Mouse (Mus musculus): ENCODE results near the gene Aoah. TPM values are rescaled to one million over a fixed set of nuclear protein-coding genes. Genes with fewer than 3 reads are reported as not detected.
A peak's percentile ranks its signal among the peaks of the same experiment; 100 is the strongest.

Aoah gene
- total RNA-seq, 4 experiments from 2014 or later = 0.10 to 0.49 (median 0.34) TPM; not detected in 1

GRCm38 (mm10) chr13:20905195-20905594 lies 111.3 kb downstream of the Aoah start:
- DNase-seq (ENCODE audit: low spot score in 2 of 2) = no peak

- DNase-seq (ENCODE audit: low spot score in 2 of 2) = peak in 1 of 2 experiments; percentile 9
Measured at GRCm38 (mm10) chr13:20916698-20917511, 123.0 kb downstream of the Aoah start.

GRCm38 (mm10) chr13:20920401-20920800 lies 126.5 kb downstream of the Aoah start:
- no peak for DNase-seq (ENCODE audit: low spot score in 2 of 2)

- no peak for DNase-seq (ENCODE audit: low spot score in 2 of 2)
Measured at GRCm38 (mm10) chr13:20936016-20936415, 142.1 kb downstream of the Aoah start.

- peak; percentile 8 to 66 for DNase-seq (ENCODE audit: low spot score in 2 of 2)
Measured at GRCm38 (mm10) chr13:20937452-20937851, 143.5 kb downstream of the Aoah start.

- no peak for DNase-seq (ENCODE audit: low spot score in 2 of 2)
Measured at GRCm38 (mm10) chr13:20939099-20939498, 145.2 kb downstream of the Aoah start.

- DNase-seq (ENCODE audit: low spot score in 2 of 2) = peak in 1 of 2 experiments; percentile 9
Measured at GRCm38 (mm10) chr13:20940389-20940788, 146.5 kb downstream of the Aoah start.

GRCm38 (mm10) chr13:20941707-20942106 lies 147.8 kb downstream of the Aoah start:
- no peak for DNase-seq (ENCODE audit: low spot score in 2 of 2)

- no peak for DNase-seq (ENCODE audit: low spot score in 2 of 2)
Measured at GRCm38 (mm10) chr13:20963086-20963485, 169.2 kb downstream of the Aoah start.

GRCm38 (mm10) chr13:20981234-20982230 lies 187.6 kb downstream of the Aoah start:
- no peak for DNase-seq (ENCODE audit: low spot score in 2 of 2)

- DNase-seq (ENCODE audit: low spot score in 2 of 2) = no peak
Measured at GRCm38 (mm10) chr13:20985510-20985909, 191.6 kb downstream of the Aoah start.

- no peak for DNase-seq (ENCODE audit: low spot score in 2 of 2)
Measured at GRCm38 (mm10) chr13:20985961-20986360, 192.0 kb downstream of the Aoah start.

- DNase-seq (ENCODE audit: low spot score in 2 of 2) = no peak
Measured at GRCm38 (mm10) chr13:21005238-21005637, 211.3 kb downstream of the Aoah start.

GRCm38 (mm10) chr13:21005642-21006320 lies 211.9 kb downstream of the Aoah start:
- DNase-seq (ENCODE audit: low spot score in 2 of 2) = no peak

- DNase-seq (ENCODE audit: low spot score in 2 of 2) = no peak
Measured at GRCm38 (mm10) chr13:21006321-21006653, 212.4 kb downstream of the Aoah start.

GRCm38 (mm10) chr13:21013659-21014058 lies 219.7 kb downstream of the Aoah start:
- DNase-seq (ENCODE audit: low spot score in 2 of 2) = no peak

GRCm38 (mm10) chr13:21024831-21025230 lies 230.9 kb downstream of the Aoah start:
- DNase-seq (ENCODE audit: low spot score in 2 of 2) = no peak

GRCm38 (mm10) chr13:21033176-21033575 lies 239.3 kb downstream of the Aoah start:
- DNase-seq (ENCODE audit: low spot score in 2 of 2) = peak; percentile 6 to 21

- no peak for DNase-seq (ENCODE audit: low spot score in 2 of 2)
Measured at GRCm38 (mm10) chr13:21035011-21035410, 241.1 kb downstream of the Aoah start.

- DNase-seq (ENCODE audit: low spot score in 2 of 2) = no peak
Measured at GRCm38 (mm10) chr13:21035981-21036380, 242.1 kb downstream of the Aoah start.

GRCm38 (mm10) chr13:21040589-21041199 lies 246.8 kb downstream of the Aoah start:
- no peak for DNase-seq (ENCODE audit: low spot score in 2 of 2)
